Mouse (Mus musculus) left cerebral cortex, postnatal 25 days (tissue): ENCODE measurements around the gene Snx20. TPM values are rescaled to one million over a fixed set of nuclear protein-coding genes. Genes with fewer than 3 reads are reported as not detected.
A peak's percentile ranks its signal among the peaks of the same experiment; 100 is the strongest.
"Not testable (repeated sequence)": the region's sequence is repeated elsewhere in the genome, so short reads cannot be mapped to it uniquely, and the experiment has no call there.

Experiments
- DNase-seq, 2 experiments: peaks; one replicate each; pipeline ENCODE4 v3.0.0; 2022; ENCODE audit warnings: low spot score in 2 of 2, mixed read lengths in 1 of 2
- intact Hi-C: fragments of 180-260 bp; cut with DNase I; formaldehyde crosslinking; loops from one replicate; pipeline ENCODE4 v1.15.1; 2025
- total RNA-seq, 2 experiments: library from RNA; stranded (reverse); gene quantifications; 2 replicates each; pipeline ENCODE4 v1.2.3; 2021

Gene Snx20
- total RNA-seq: 1 to 10 TPM; 1.4 to 1.6 TPM

- DNase-seq: peak in 1 of 2 experiments; percentile 26
- intact Hi-C loops: no loop called here
Measured at GRCm38 (mm10) chr8:88635474-88636397, at the start of gene Snx20. Gene Snx20, minus strand, starts transcription at chr8:88636128.

DNA sequence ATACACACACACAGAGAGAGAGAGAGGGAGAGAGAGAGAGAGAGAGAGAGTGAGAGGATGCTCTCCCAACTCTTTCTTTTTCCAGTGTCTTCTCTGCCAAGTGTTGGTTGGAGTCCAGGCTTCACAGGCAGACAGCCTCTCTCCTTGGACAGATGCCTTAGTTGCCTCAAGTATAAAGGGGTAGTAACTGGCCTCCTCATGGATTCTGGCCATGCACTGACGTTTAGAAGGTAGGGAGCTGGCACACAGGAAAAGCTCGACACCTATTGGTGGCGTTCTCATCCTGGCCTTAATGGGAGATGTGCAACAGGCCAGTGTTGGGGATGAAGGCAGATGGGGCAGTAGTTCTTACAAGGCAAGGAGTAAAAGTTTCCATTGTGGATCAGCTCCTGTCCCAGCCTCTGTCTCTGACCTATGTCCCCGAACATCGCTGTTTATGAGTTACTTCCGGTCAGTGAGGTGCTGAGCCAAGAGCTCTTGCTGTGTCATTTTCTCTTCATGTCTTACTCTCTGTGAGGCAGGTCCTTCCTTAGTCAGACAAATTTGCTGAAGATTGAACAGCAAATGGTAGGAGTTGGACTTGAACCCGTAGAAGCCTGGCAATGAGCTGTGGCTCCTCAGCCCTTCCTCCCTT is 47.8 kb upstream of the Snx20 start:
- intact Hi-C loops: no loop called here
- DNase-seq: peak in 1 of 2 experiments; percentile 61

DNA sequence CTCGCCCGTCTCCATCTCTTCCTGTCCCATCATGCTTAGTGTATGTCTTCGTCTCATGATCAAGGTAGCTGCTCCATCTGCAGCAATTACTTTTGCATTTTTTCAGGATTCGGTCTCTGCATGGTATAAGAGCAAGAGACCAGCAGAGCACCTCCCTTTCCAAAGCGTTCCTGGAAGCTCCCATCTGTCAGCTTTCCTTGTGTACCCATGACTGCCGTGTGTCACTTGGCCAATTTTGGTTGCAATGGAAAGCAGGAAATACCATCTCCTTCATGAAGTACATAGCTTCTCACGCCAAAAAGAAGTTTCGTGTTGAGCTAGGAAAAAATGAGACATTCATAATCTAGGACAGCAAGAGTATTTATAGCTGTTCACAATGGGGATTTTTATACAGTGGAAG is 45.1 kb upstream of the Snx20 start:
- peak in 1 of 2 experiments; percentile 65 for DNase-seq

DNA sequence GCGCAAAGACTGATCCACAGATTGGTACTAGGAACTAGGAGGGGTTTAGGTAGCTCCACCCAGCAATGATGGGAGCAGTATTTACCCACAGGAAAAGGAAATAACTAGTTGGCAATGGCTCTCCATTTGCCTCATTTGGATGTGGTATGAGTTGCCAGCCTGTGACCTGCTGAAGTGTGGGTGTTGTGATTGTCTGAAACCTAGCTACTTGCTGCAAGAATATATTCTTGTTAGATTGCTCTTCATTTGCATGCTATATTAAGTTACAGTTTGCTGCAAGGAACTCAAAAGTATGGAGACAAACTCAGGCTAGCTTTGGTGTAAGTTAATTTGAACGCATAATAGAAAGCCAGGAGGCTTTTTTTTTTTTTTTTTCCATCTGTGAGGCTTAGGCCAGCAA is 44.6 kb upstream of the Snx20 start:
- DNase-seq: peak in 1 of 2 experiments; percentile 70
- intact Hi-C loops: no loop called here

More for the DNA sequence above, 45.1 kb upstream of the Snx20 start:
- intact Hi-C loops: no loop called here

GRCm38 (mm10) chr8:88677071-88677470 is 41.1 kb upstream of the Snx20 start:
- intact Hi-C loops: loop anchor here (5.0 kb wide), 1 partner anchor 110 kb away; no protein-coding TSS in a partner anchor
- DNase-seq: no peak

DNA sequence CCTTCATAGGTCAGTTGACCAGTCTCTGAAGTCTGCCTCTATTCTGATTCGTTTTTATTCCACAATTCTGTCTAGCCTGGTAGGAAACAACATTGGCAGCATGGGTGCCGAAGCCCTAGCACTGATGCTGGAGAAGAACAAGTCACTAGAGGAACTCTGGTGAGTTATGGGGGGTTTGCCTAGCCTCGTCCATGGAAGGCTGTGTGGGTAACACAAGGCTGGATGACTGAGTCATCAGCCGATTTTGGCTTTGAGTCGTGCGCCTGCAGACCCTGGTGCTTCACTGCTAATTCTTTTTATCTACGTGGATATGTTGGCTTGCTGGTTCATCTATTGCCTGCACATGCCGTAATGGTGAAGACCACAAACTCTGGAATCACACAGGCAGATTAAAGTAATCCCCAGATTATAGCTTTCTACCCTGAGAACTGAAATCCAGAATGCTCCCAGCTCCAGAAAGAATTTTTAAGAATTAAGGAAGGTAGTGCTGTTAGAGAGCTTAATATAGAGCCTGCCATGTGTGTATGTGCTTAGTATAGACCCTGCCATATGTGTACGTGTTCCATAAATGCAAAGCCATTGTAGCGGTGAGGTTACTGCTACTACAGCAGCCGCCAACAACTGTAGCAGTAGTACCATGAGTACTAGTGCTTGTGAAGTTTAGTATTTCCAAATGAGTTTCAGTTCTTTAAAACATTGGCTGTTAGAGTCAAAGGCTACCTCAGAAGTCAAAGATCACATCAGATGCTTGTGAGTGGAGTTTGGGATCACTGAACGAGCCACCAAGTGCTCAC is 39.6 kb upstream of the Snx20 start:
- intact Hi-C loops: loop anchor here (5.0 kb wide), 1 partner anchor 108 kb away; no protein-coding TSS in a partner anchor
- peak in 1 of 2 experiments; percentile 73 for DNase-seq

- intact Hi-C loops: no loop called here
- no peak for DNase-seq
Measured at GRCm38 (mm10) chr8:88673859-88674258, 37.9 kb upstream of the Snx20 start.

DNA sequence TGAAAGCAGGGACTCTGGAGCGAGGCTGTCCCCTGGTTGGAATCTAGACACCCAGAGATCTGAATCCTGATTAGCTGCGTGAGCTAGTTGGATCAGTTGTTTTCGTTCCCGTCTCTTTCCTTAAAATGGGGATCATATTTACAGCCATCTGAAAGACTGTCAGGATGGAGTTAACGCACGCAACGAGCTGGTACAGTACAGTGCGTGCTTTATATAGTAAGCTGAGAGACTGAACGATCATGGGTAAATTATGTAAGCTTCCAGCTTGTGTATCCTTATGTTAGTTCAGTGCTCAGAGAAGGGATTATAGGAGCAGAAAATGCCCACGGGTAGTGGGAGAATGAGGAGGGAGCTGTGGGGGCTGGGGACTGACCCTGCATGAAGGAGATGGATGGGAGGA is 35.6 kb upstream of the Snx20 start:
- DNase-seq: peak; percentile 38 to 71

DNA sequence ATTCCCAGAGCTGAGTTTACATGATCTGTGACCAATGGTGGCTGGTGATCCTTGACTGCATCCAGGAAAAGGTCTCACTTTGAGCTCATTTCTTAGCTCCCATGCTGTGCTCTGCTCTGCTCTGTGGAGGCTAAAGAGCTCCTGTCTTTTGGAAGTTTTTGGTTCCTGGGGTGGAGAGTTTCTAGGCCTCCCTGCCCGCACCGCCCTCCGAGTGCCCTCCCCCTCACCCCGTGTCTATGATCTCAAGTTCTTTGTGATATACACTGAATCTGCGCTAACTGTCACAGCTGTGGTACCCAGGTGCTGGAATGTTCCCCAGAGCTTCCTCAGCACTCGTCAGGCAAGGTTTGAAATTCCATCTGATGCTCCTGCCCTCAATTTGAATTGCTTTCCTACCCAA is 34.9 kb upstream of the Snx20 start:
- no peak for DNase-seq
- intact Hi-C loops: no loop called here

More for the DNA sequence above, 35.6 kb upstream of the Snx20 start:
- intact Hi-C loops: no loop called here

DNA sequence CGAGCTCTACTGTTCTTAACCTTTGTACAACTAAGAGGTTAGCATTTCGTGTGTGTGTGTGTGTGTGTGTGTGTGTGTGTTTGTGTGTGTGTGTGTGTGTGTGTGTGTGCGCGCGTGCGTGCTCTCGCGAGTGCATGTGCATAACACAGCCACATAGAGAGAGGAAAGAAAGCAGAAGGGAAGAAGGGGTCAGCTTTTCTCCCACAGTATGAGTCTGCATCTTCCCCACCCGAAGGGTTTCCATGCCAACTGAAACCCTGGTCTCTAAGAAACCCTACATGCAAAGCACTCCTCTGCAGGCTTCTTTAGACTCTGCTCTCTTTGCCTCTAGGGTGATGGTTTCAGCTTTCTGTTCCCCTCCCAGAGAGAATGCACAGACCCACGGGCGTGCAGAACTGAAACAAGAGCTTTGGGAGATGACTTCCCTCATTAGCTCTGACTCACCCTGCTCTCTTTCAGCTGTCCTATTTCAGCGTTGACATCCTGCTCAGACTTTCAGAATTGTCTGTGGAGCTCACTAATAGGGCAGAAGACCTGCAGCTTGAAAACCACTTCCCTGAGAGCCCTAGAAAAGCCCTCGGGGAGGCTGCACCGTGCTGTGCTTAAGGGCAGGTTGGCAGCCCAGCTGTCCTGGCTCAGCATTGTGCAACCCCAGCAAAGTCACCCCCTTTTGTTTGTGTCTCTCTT is 32.6 kb upstream of the Snx20 start:
- intact Hi-C loops: no loop called here
- peak; percentile 58 to 69 for DNase-seq

DNA sequence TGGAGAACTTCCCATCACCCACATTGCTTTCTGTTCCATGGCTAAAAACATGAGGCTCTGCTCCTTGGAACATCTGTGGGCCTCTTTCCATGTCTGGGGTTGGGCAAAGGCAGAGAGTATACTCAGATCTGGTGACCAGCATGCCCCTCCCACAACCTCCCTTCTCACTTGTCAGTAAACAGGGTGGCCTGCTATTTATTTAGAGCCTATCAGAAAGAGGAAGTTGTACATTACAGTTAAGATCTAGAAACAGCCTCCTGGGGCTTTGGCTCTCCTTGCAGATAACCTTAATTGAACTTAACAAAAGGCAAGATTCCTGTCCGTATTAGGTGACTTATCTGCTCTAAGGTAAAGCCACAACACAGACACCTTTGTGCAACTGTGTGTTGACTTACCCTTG is 30.5 kb upstream of the Snx20 start:
- DNase-seq: no peak
- intact Hi-C loops: no loop called here

GRCm38 (mm10) chr8:88664947-88665346 is 29.0 kb upstream of the Snx20 start:
- DNase-seq: no peak
- intact Hi-C loops: no loop called here

- intact Hi-C loops: no loop called here
- DNase-seq: no peak
Measured at GRCm38 (mm10) chr8:88664121-88664520, 28.2 kb upstream of the Snx20 start.

GRCm38 (mm10) chr8:88662401-88662821 is 26.5 kb upstream of the Snx20 start:
- intact Hi-C loops: no loop called here

GRCm38 (mm10) chr8:88659873-88660272 is 23.9 kb upstream of the Snx20 start:
- no peak for DNase-seq

More at GRCm38 (mm10) chr8:88662401-88662821, 26.5 kb upstream of the Snx20 start:
- DNase-seq: no peak

GRCm38 (mm10) chr8:88655334-88655733 is 19.4 kb upstream of the Snx20 start:
- intact Hi-C loops: no loop called here

More at GRCm38 (mm10) chr8:88659873-88660272, 23.9 kb upstream of the Snx20 start:
- intact Hi-C loops: no loop called here

GRCm38 (mm10) chr8:88651122-88651521 is 15.2 kb upstream of the Snx20 start:
- intact Hi-C loops, DNase-seq: not testable (repeated sequence)

More at GRCm38 (mm10) chr8:88655334-88655733, 19.4 kb upstream of the Snx20 start:
- DNase-seq: peak in 1 of 2 experiments; percentile 82

DNA sequence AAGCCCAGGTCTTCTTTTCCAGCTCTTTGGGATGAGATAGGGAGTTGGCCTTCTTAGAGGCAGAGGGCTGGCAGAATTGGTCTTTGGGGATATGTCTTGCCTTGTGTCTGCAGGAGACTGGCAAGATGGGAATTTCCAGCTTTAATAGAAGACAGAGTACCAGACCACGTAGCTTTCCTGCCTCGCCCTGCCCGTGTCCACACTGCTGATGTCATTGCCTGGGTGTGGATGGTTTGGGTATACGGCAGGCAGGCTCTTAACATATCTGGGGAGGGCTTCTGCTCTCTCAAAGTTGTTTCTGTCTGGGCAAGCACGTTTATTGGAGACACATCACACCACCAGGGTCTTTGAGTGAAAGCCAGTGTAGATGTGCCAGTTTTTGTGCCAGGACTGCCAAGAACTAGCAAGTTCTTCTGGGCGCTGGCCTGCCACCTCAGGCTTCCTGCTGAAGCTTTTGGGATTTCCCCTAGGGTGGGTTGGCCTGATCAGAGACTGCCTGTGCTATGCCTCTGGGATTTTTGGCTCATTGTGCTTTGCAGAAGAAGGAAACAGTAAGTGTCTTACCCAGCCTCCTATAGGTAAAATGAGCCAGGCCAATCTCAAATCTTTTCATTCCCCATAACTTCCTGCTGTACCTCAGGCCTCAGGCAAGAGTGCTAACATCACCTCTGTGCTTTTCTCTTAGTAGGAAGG is 14.2 kb upstream of the Snx20 start:
- DNase-seq: no peak
- intact Hi-C loops: no loop called here
